Mouse (Mus musculus): Measurements from ENCODE around the gene Mapk12. TPM values are rescaled to one million over a fixed set of nuclear protein-coding genes. Genes with fewer than 3 reads are reported as not detected.

Mapk12 gene
- polyA plus RNA-seq, 1 experiment: 12.8 TPM

- DNase-seq (ENCODE audit: low read depth): peak; percentile 93
Measured at GRCm38 (mm10) chr15:89169431-89169830, 28.9 kb upstream of the Mapk12 start.

GRCm38 (mm10) chr15:89168922-89169321, 28.4 kb upstream of the Mapk12 start:
- TF ChIP-seq CTCF (IDR thresholded peaks at IDR 0.05; ENCODE audit: borderline replicate concordance, extremely low read depth, insufficient read depth, insufficient read length) (no peak), POLR2A (IDR thresholded peaks at IDR 0.05; ENCODE audit: borderline replicate concordance, extremely low read depth, insufficient read depth, insufficient read length, poor library complexity, severe bottlenecking) (no peak)
- DNase-seq (ENCODE audit: low read depth): no peak

More at GRCm38 (mm10) chr15:89169431-89169830, 28.9 kb upstream of the Mapk12 start:
- TF ChIP-seq POLR2A (IDR thresholded peaks at IDR 0.05; ENCODE audit: borderline replicate concordance, extremely low read depth, insufficient read depth, insufficient read length, poor library complexity, severe bottlenecking) (no peak), CTCF (IDR thresholded peaks at IDR 0.05; ENCODE audit: borderline replicate concordance, extremely low read depth, insufficient read depth, insufficient read length) (no peak)

DNA sequence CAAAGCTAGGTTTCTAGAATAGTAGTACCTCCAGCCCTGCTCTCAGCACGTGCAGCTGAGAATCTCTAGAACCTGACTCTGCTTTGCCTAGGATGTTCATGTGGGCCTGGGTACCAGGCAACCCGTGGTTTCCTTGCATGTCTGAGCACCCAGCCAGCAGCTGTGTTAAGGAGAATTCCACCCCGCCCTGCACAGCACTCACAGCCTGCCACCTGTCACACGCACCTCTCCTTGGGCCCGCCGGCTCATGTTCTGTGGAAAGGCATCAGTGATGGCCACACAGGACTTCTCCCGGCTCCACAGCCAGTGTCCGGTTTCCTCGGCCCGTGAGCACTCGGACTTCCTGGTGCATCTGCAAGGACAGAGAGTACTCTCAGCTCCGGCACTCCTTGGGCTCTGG, 25.0 kb upstream of the Mapk12 start:
- no peak for DNase-seq (ENCODE audit: low read depth)

GRCm38 (mm10) chr15:89161397-89161796, 20.9 kb upstream of the Mapk12 start:
- no peak for DNase-seq (ENCODE audit: low read depth)
- TF ChIP-seq CTCF (IDR thresholded peaks at IDR 0.05; ENCODE audit: borderline replicate concordance, extremely low read depth, insufficient read depth, insufficient read length): no peak

More for the DNA sequence above, 25.0 kb upstream of the Mapk12 start:
- TF ChIP-seq POLR2A (IDR thresholded peaks at IDR 0.05; ENCODE audit: borderline replicate concordance, extremely low read depth, insufficient read depth, insufficient read length, poor library complexity, severe bottlenecking) (no peak), CTCF (IDR thresholded peaks at IDR 0.05; ENCODE audit: borderline replicate concordance, extremely low read depth, insufficient read depth, insufficient read length) (no peak)

DNA sequence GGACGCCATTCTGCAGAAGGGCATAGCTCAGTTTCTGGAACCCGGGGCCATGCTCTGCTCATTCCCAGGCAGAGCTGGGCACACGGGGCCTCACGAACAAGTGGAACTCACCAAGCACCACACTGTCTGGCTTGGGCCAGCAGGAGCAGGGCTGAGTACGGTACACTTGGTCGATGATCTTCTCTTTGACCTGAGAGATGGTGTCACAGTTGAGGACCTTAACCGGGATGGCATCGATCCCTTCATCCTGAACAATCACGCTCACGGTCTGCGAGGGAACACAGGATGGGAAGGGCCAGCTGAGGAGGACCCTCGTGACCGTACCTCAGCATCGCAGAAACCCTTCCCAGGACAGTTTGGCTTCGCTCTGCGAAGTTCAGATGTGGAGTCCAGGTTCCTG, 18.0 kb upstream of the Mapk12 start:
- TF ChIP-seq POLR2A (IDR thresholded peaks at IDR 0.05; ENCODE audit: borderline replicate concordance, extremely low read depth, insufficient read depth, insufficient read length, poor library complexity, severe bottlenecking) (no peak), CTCF (IDR thresholded peaks at IDR 0.05; ENCODE audit: borderline replicate concordance, extremely low read depth, insufficient read depth, insufficient read length) (no peak)
- no peak for DNase-seq (ENCODE audit: low read depth)

GRCm38 (mm10) chr15:89157954-89158353, 17.5 kb upstream of the Mapk12 start:
- TF ChIP-seq POLR2A (IDR thresholded peaks at IDR 0.05; ENCODE audit: borderline replicate concordance, extremely low read depth, insufficient read depth, insufficient read length, poor library complexity, severe bottlenecking) (no peak), CTCF (IDR thresholded peaks at IDR 0.05; ENCODE audit: borderline replicate concordance, extremely low read depth, insufficient read depth, insufficient read length) (peak; percentile 86)
- DNase-seq (ENCODE audit: low read depth): peak; percentile 89

GRCm38 (mm10) chr15:89152312-89152711, 11.8 kb upstream of the Mapk12 start:
- peak; percentile 85 for DNase-seq (ENCODE audit: low read depth)

DNA sequence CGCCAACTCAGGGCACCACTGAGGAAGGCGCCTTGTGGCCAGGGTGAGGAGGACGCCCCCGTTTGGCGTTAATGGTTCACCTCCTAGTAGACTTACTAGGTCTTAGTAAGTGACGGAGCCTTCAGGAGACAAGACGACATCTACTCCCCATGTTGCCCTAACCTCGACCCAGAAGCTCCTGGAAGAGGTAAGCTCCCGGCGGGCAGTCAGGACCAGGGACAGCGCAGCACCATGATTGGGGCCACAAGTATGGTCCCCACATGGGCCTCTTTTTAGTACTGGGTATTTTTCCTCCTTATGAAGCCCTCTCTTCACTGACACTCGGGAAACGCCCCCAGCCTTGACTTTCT, 9.5 kb upstream of the Mapk12 start:
- no peak for DNase-seq (ENCODE audit: low read depth)
- TF ChIP-seq CTCF (IDR thresholded peaks at IDR 0.05; ENCODE audit: borderline replicate concordance, extremely low read depth, insufficient read depth, insufficient read length) (no peak), POLR2A (IDR thresholded peaks at IDR 0.05; ENCODE audit: borderline replicate concordance, extremely low read depth, insufficient read depth, insufficient read length, poor library complexity, severe bottlenecking) (no peak; the same call in 1 of the 2 replicates)

More at GRCm38 (mm10) chr15:89152312-89152711, 11.8 kb upstream of the Mapk12 start:
- no peak for TF ChIP-seq CTCF (IDR thresholded peaks at IDR 0.05; ENCODE audit: borderline replicate concordance, extremely low read depth, insufficient read depth, insufficient read length)
- TF ChIP-seq POLR2A (IDR thresholded peaks at IDR 0.05; ENCODE audit: borderline replicate concordance, extremely low read depth, insufficient read depth, insufficient read length, poor library complexity, severe bottlenecking): no peak

GRCm38 (mm10) chr15:89149271-89150040, 9.0 kb upstream of the Mapk12 start, which contains the start of gene Mapk11:
Gene Mapk11 (minus strand): TSS chr15:89149628.
- DNase-seq (ENCODE audit: low read depth): peak; percentile 82
- TF ChIP-seq CTCF (IDR thresholded peaks at IDR 0.05; ENCODE audit: borderline replicate concordance, extremely low read depth, insufficient read depth, insufficient read length): no peak
- peak; percentile 60 for TF ChIP-seq POLR2A (IDR thresholded peaks at IDR 0.05; ENCODE audit: borderline replicate concordance, extremely low read depth, insufficient read depth, insufficient read length, poor library complexity, severe bottlenecking)

DNA sequence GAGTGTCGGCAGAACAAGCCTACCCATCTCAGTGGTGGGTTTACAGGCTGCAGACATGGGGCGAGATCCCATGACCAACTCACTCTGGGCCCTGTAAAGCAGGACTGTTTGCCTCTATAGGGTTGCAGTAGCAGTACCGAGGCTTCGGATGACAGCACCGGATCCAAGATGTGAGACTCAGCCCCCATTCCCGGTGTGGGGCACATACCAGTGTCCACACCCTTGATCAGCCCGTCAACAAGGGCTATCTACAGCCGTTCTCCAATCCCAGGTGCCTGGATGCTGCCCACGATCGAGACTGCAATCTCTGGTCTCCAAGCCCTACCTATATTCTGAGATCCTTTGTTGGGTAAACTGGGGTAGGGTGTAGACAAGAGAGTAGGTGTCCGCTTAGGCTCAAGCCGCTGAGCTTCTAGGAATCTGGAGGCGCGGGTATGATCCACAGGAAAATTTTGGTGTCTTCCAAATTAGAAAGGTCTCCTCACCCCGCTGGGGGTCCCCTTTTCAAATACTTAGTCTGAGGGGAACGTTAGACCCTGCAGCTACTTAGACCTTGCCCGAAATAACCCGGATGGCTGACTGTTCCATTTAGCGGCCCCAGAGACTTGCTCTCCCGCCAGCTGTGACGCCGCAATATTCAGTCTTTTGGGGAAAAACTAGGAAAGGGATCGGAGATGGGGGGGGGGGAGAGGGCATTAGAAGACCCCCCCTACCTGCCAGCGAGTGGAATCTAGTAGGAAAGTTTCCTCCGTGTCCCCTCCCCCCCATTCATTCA, 8.2 kb upstream of the Mapk12 start:
- TF ChIP-seq POLR2A (IDR thresholded peaks at IDR 0.05; ENCODE audit: borderline replicate concordance, extremely low read depth, insufficient read depth, insufficient read length, poor library complexity, severe bottlenecking) (no peak), CTCF (IDR thresholded peaks at IDR 0.05; ENCODE audit: borderline replicate concordance, extremely low read depth, insufficient read depth, insufficient read length) (no peak)
- DNase-seq (ENCODE audit: low read depth): peak; percentile 50

DNA sequence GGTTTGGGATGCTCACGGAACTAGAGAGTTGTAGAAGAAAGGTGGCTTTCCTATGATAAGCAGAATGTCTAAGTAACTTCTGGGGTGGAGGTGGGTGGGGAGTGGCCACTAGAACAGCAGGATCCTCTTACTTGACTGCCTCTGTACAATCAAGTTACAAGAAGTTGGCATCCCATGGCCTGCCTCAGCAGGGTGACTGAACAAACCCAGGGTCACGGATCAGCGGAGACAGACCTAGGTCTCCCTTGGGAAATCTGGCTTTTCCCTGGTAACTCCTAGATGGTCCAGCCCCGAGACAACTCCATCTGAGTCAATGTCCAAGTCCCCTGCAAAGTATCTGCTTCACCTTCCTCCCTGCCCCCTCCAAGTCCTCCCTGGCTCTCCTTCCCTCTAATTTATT, 7.4 kb upstream of the Mapk12 start:
- DNase-seq (ENCODE audit: low read depth): no peak
- TF ChIP-seq POLR2A (IDR thresholded peaks at IDR 0.05; ENCODE audit: borderline replicate concordance, extremely low read depth, insufficient read depth, insufficient read length, poor library complexity, severe bottlenecking) (no peak), CTCF (IDR thresholded peaks at IDR 0.05; ENCODE audit: borderline replicate concordance, extremely low read depth, insufficient read depth, insufficient read length) (no peak)

All from brain, embryonic 14.5 days (tissue).